Mouse (Mus musculus) cerebellum, adult (tissue): ENCODE results near the gene Mas1.
"Not testable (repeated sequence)": the region's sequence is repeated elsewhere in the genome, so short reads cannot be mapped to it uniquely, and the experiment has no call there.

Experiments used
- ATAC-seq: cut with Nextera tagmentation; 2 replicates; pipeline ENCODE4 v1.9.2; 2017; ENCODE audit warnings: mild to moderate bottlenecking, moderate library complexity, mixed read lengths; ENCODE audit not compliant: insufficient number of reproducible peaks, low FRiP score, low TSS enrichment

The Mas1 gene

GRCm38 (mm10) chr17:12868043-12868442, at the start of gene Mas1:
Mas1 (minus strand) TSS chr17:12868143.
- no peak for ATAC-seq

DNA sequence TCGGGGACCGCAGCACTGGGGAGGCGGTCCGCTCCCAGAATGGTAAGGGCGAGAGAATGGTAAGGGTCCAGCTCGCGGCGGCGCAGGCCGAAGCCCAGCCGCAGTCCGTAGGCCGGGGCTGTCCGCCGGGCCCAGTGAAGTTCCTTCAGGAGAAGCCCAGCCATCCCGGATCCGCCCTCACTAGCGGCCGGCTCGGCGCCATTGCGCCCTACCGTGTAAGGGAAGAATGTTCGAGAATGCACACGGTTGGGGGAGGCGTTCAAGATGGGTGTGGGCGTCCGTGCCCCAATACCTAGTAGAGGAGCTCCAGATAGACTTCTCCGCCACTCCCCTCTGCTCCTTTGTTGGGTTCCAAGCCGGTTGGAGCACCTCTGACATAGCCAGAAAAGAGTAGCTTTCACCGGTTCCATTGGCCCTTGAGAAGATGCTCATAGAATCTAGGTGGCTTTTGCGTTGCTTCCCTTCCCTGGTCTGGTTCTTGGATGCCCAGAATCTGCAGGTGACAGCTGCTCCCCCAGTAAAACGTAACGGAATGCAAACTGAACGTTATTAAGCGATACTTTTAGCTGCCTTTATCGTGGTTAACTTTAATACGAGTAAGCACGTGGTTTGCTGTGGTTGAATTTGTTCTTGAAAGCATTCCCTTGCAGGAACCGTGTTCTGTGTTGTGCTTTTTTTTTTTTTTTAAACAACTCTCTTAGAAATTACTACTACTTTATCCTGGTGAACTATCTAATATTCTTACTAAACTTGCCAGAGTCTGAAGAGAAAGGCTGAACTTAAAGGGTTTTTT, 48.8 kb upstream of the Mas1 start:
- peak; percentile 24; the same call in 1 of the 2 replicates for ATAC-seq

GRCm38 (mm10) chr17:12915881-12916583, 48.1 kb upstream of the Mas1 start, which contains the start of gene Mrpl18:
Mrpl18 (minus strand) TSS chr17:12916345.
- peak; percentile 99 for ATAC-seq

GRCm38 (mm10) chr17:12915488-12915880, 47.5 kb upstream of the Mas1 start, which contains the start of gene Tcp1:
Tcp1 (plus strand) TSS chr17:12915701.
- ATAC-seq, result no peak; the same call in 1 of the 2 replicates

GRCm38 (mm10) chr17:12910391-12910790, 42.4 kb upstream of the Mas1 start:
- no peak for ATAC-seq

- no peak for ATAC-seq
These were observed 41.7 kb upstream of the Mas1 start, which contains the start of gene Pnldc1 for GRCm38 (mm10) chr17:12909361-12910280. Pnldc1 (minus strand) TSS chr17:12910230.

DNA sequence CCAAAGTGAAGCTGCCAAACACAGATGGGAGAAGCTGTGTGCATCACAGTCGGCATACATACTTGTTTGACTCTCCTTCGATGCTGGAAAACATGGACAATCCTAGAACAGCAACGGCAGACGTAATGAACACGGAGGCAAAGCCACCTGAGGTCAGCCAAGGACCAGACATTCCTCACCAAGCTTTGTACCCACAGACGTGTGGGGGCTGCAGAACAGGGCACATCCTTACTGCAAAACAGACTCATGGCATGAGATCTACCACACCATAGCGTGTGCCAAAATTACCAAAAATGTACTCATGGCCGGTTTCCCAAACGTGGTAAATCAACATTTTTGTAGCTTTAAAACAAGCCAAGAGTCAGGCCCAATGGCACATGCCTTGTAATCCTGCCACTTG, 38.5 kb upstream of the Mas1 start:
- no peak for ATAC-seq

GRCm38 (mm10) chr17:12905810-12906209, 37.9 kb upstream of the Mas1 start:
- no peak for ATAC-seq

DNA sequence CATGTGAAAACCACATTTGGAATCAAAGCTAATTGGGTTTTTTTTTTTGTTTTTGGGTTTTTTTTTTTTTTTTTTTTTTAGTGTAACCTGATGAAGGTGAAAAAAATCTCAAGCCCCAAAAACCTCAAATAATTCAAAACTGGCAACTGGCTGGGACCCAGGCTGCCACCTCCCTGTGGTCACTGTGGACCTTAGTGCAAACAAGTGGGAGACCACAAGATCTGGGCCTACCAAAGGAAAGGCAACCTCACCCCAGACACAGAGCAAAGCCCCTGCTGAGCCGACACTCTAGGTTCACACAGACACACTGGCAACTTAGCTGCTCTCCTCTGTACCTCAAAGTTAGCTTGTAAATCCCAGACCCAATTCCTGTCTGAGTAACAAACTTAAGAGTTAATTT, 36.4 kb upstream of the Mas1 start:
- no peak for ATAC-seq

DNA sequence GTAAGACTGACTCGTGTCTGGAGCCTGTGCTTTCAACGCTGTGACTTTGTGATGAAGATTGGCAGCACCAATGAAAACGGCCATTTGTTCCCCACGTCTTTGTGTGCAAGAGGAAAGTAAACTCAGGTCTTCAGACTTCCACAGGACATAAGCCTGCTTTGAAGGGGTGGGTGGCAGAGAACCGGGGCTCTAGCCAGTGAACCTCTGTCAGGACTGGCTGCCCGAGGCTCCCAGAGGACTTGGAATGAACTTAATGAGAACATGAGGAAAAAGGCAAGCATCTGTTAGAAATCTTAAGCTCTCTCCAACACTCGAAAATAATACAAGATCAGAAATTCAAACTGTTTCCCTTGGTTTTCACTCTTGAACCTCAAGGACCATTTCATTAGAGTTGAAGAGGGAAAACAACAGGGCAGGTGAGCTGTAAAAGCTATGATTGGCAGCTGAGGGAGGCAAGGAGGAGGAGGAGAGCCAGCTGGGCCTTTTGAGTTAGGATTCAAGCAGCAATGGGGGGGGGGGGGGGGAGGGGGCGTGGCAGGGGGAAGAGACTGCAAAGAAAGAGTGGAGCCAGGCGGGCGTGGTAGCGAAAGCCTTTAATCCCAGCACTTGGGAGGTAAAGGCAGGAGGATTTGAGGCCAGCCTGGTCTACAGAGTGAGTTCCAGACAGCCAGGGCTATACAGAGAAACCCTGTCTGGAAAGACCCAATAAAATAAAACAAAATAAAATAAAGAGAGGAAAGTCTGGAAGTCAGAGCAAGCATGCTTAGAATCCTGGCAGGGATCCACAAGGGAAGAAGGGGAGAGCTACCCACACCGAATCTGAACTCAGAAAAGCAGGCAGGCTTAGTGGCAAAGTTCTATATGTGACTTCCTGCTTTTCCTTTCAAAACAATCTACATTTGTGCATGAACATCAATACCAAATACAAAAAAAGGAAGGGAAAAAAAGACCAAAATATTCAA, 35.7 kb upstream of the Mas1 start:
- no peak for ATAC-seq

- no peak for ATAC-seq
These were observed 34.3 kb upstream of the Mas1 start for GRCm38 (mm10) chr17:12902291-12902690.

DNA sequence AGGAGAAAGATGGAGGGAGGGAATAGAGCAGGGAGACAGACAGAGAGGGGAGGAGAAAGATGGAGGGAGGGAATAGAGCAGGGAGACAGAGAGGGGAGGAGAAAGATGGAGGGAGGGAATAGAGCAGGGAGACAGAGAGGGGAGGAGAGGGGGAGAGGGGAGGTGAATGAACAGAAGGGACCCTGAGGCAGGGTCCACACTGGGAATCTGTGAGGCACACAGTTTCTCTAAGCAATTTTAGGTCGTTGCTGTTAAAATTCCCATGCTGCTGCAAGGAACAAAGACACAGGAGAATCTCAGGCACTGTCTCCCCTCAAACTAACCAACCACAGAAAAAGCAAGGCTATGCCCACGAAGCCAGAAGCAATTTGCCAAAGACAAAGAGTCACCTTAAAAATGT, 30.7 kb upstream of the Mas1 start:
- not testable (repeated sequence) for ATAC-seq

GRCm38 (mm10) chr17:12897674-12898073, 29.7 kb upstream of the Mas1 start:
- ATAC-seq, result no peak

DNA sequence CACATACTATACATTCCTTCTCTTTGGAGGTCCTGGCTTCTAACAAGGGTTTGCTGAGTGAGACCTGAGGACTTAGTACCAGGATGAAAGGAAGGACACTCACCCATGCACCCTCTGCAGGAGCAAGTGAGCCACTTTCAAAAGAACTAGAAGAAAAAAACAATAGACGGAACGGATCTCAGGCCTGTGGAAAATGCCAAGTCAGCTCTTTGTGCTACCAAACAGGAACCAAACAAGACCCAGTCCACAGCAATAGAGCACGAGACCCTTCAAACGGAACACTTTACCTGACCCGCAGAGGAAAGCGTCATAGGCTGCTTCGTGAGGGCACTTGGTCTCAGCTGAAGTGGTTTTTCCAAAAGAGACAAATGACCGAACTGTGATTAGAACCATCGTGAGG, 24.1 kb upstream of the Mas1 start:
- no peak for ATAC-seq

GRCm38 (mm10) chr17:12891054-12891453, 23.1 kb upstream of the Mas1 start:
- ATAC-seq, result no peak

GRCm38 (mm10) chr17:12887021-12887775, 19.3 kb upstream of the Mas1 start:
- no peak for ATAC-seq

- ATAC-seq, result no peak
These were observed 18.7 kb upstream of the Mas1 start for GRCm38 (mm10) chr17:12886620-12887019.

DNA sequence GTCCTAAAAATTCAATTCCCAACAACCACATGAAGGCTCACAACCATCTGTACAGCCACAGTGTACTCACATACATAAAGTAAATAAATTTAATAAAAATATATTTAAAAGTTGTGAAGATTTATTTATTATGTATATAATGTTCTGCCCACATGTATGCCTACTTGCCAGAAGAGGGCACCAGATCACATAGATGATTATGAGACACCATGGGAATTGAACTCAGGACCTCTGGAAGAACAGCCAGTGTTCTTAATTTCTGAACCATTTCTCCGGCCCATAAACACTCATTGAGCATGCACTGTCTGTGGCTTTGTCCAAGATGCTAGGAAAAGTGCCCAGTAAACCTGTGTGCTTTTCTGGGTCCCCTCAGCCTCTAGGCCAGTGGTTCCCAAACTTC, 13.3 kb upstream of the Mas1 start:
- ATAC-seq, result no peak

- 0 out of 2 replicates have a peak, but pooled peaks have one; percentile 64 for ATAC-seq
These were observed 12.2 kb upstream of the Mas1 start for GRCm38 (mm10) chr17:12880178-12880577.
